Mouse (Mus musculus) ES-Bruce4 (cell line): Measurements from ENCODE around the gene Defb19. TPM values are rescaled to one million over a fixed set of nuclear protein-coding genes. Genes with fewer than 3 reads are reported as not detected.

Source experiments
- H3K27ac ChIP-seq: 2 replicates; pipeline ENCODE4 v1.5.1; 2012; ENCODE audit warnings: low read length, inconsistent platforms; ENCODE audit not compliant: insufficient read depth
- H3K27me3 ChIP-seq: 2 replicates; pipeline ENCODE4 v1.6.1; 2012; ENCODE audit warnings: mild to moderate bottlenecking, low read length, inconsistent platforms; ENCODE audit not compliant: control insufficient read depth, poor library complexity, insufficient read depth, severe bottlenecking
- H3K36me3 ChIP-seq: 2 replicates; pipeline ENCODE4 v1.6.1; 2012; ENCODE audit warnings: inconsistent platforms, mild to moderate bottlenecking, low read length, moderate library complexity; ENCODE audit not compliant: control insufficient read depth, poor library complexity, insufficient read depth, severe bottlenecking
- H3K4me1 ChIP-seq: one replicate; pipeline ENCODE4 v1.8.1; 2011; ENCODE audit warnings: low read length; ENCODE audit not compliant: control insufficient read depth, insufficient read depth
- H3K4me3 ChIP-seq: 2 replicates; pipeline ENCODE4 v1.5.1; 2011; ENCODE audit warnings: low read depth, mild to moderate bottlenecking, low read length
- H3K9ac ChIP-seq: 2 replicates; pipeline ENCODE4 v1.6.1; 2012; ENCODE audit warnings: low read depth, mild to moderate bottlenecking, inconsistent platforms; ENCODE audit not compliant: poor library complexity, severe bottlenecking
- H3K9me3 ChIP-seq: replicated peaks from 2 replicates; pipeline ENCODE4 v1.6.1; 2012; ENCODE audit warnings: mild to moderate bottlenecking, low read length, inconsistent platforms; ENCODE audit not compliant: control insufficient read depth, poor library complexity, insufficient read depth, severe bottlenecking
- CTCF ChIP-seq: IDR thresholded peaks from one replicate; pipeline ENCODE4 v1.8.1; 2011; ENCODE audit warnings: low read depth, low read length
- EP300 ChIP-seq: IDR thresholded peaks from 2 replicates; pipeline ENCODE4 v1.6.1; 2011; ENCODE audit warnings: low read depth, low read length; ENCODE audit not compliant: insufficient read depth
- POLR2A ChIP-seq: IDR thresholded peaks from one replicate; pipeline ENCODE4 v1.8.1; 2011; ENCODE audit warnings: low read length; ENCODE audit not compliant: insufficient read depth
- polyA plus RNA-seq: library from polyadenylated mRNA; stranded (reverse); fragments of >200 nt; gene quantifications from 2 replicates; pipeline ENCODE4 v1.2.4, GENCODE M21; 2011; ENCODE audit warnings: low read depth; ENCODE audit not compliant: missing spikeins, insufficient read depth, insufficient read length

Gene Defb19
- polyA plus RNA-seq, 1 experiment, result not detected

- Histone ChIP-seq H3K9ac (no peak overlapping the region), H3K9me3 (no peaks in the 10 kb centered on the region), H3K27ac (no peak overlapping the region), H3K27me3 (no peaks in the 10 kb centered on the region), H3K36me3 (no peaks in the 10 kb centered on the region), H3K4me1 (no peaks in the 10 kb centered on the region), H3K4me3 (no peak overlapping the region)
- TF ChIP-seq EP300, result no peak
- TF ChIP-seq POLR2A, result no peak
- no peak for TF ChIP-seq CTCF
Measured at GRCm38 (mm10) chr2:152573484-152573883, 6.6 kb downstream of the Defb19 start.

- no peak within 1 kb of the TSS for H3K4me3 ChIP-seq
- no peak within 1 kb of the TSS for H3K9ac ChIP-seq
- no peak within 1 kb of the TSS for H3K27ac ChIP-seq
- no peaks in the 10 kb centered on the region for H3K4me1 ChIP-seq
- peak; percentile 70 for TF ChIP-seq CTCF
- no peak for TF ChIP-seq EP300
- no peaks in the 10 kb centered on the region for H3K9me3 ChIP-seq
- H3K36me3 ChIP-seq, result no peaks in the 10 kb centered on the region
- H3K27me3 ChIP-seq, result no peaks in the 10 kb centered on the region
Measured at GRCm38 (mm10) chr2:152572114-152572794, 7.9 kb downstream of the Defb19 start, which contains the start of gene Defb21. Gene Defb21, plus strand, starts transcription at chr2:152572744.

GRCm38 (mm10) chr2:152570313-152570712, 9.8 kb downstream of the Defb19 start:
- H3K27ac ChIP-seq, result no peak overlapping the region
- no peak overlapping the region for H3K4me3 ChIP-seq
- H3K27me3 ChIP-seq, result no peaks in the 10 kb centered on the region
- H3K9me3 ChIP-seq, result no peaks in the 10 kb centered on the region
- H3K36me3 ChIP-seq, result no peaks in the 10 kb centered on the region
- TF ChIP-seq CTCF (no peak), POLR2A (no peak), EP300 (no peak)
- no peaks in the 10 kb centered on the region for H3K4me1 ChIP-seq
- H3K9ac ChIP-seq, result no peak overlapping the region

DNA sequence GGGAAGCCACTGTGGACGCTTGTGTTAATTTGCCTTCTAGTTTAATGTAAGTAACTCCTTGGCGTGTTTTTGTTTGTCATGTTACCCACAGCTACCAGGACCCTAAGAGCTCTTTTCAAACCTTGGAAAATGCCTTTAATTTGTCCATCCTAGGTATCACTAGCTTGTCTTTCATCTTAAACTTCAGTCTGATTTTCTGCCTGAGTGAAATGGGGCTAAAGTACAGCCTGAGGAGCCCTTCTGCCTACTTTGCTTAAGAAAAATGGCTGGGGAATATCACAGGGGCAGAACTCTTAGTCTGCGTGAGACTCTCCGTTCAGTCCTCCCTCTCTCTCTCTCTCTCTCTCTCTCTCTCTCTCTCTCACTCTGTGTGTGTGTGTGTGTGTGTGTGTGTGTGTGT, 10.2 kb downstream of the Defb19 start:
- Histone ChIP-seq H3K36me3 (no peaks in the 10 kb centered on the region), H3K4me3 (no peak overlapping the region), H3K27me3 (no peaks in the 10 kb centered on the region), H3K4me1 (no peaks in the 10 kb centered on the region), H3K9ac (no peak overlapping the region), H3K27ac (no peak overlapping the region), H3K9me3 (no peaks in the 10 kb centered on the region)
- no peak for TF ChIP-seq POLR2A
- TF ChIP-seq EP300, result no peak
- no peak for TF ChIP-seq CTCF

GRCm38 (mm10) chr2:152569038-152569437, 11.1 kb downstream of the Defb19 start, which contains the start of gene Gm17416:
Gene Gm17416, plus strand, starts transcription at chr2:152569338.
- Histone ChIP-seq H3K4me1 (no peaks in the 10 kb centered on the region), H3K36me3 (no peaks in the 10 kb centered on the region), H3K27me3 (no peaks in the 10 kb centered on the region), H3K9ac (no peak within 1 kb of the TSS), H3K27ac (no peak within 1 kb of the TSS), H3K9me3 (no peaks in the 10 kb centered on the region), H3K4me3 (no peak within 1 kb of the TSS)
- TF ChIP-seq POLR2A, result no peak
- no peak for TF ChIP-seq EP300
- no peak for TF ChIP-seq CTCF

- Histone ChIP-seq H3K4me1 (no peaks in the 10 kb centered on the region), H3K27me3 (0 out of 2 replicates have a peak, but pooled peaks cover 2% of the 10 kb centered on the region), H3K4me3 (no peak overlapping the region), H3K9ac (no peak overlapping the region), H3K9me3 (no peaks in the 10 kb centered on the region), H3K27ac (no peak overlapping the region), H3K36me3 (no peaks in the 10 kb centered on the region)
- TF ChIP-seq POLR2A, result no peak
- no peak for TF ChIP-seq CTCF
- no peak for TF ChIP-seq EP300
Measured at GRCm38 (mm10) chr2:152556655-152557054, 23.5 kb downstream of the Defb19 start.
